Mouse (Mus musculus): ENCODE measurements around the gene Tbc1d19.

Tbc1d19 gene

GRCm38 (mm10) chr5:53902757-53903156, 93.4 kb downstream of the Tbc1d19 start:
- DNase-seq (ENCODE audit: low spot score in 2 of 2), result no peak

GRCm38 (mm10) chr5:53909201-53909600, 99.8 kb downstream of the Tbc1d19 start:
- DNase-seq (ENCODE audit: low spot score in 2 of 2), result no peak

- DNase-seq (ENCODE audit: low spot score in 2 of 2), result no peak
Measured at GRCm38 (mm10) chr5:53920416-53920815, 111.0 kb downstream of the Tbc1d19 start.

DNA sequence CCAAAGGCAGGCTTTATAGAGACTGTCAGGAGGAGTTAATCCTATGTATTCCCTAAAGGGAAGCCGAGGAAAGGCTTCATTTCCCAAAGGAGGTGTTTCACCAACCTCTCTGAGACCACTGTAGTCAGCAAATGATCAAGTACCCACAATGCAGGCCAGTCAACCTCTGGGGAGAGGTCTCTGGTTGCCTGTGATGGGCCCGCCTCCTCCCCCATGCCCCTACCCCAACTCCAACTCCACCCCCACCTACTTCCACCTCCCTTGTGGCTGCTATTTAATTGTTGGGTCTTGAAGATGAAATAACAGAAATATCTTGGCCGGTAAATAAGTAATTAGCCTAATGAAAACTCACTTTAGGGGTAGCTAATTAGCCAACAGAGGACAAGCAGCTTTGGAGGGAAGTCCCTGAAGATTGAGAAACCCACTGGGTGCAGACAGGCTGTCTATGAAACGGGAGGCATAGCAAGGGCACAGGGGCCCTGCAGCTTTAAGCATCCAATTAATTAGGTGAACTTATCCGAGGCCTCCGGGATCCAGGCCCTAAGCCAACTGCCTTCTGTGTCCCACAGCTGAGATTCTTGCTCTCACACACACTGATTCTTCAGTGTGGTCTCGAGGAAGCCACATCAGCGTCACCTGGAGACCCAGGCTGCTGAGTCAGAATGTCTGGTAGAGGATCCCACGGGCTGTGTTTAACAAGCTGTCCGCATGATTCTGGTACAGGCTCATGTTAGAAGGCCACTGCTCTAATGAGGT, 112.9 kb downstream of the Tbc1d19 start:
- DNase-seq (ENCODE audit: low spot score in 2 of 2), result no peak

DNA sequence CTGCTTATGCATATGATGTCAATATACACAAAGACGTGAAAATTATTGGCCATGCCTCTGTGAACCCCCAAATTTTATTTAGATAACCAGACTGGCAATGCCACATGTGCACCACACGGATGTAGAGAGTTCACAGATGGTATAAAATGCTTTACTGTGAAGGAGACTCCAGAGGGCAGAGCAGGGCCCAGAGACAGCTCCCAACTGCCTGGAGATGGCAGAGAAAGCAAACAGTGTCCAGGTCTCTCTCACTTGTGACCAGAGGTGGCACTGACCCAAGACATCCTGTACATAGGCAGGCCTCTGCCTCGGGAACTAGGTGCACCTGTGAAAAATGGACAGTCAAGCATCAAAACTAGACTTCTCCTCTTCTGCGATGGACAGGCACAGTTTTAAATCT, 114.6 kb downstream of the Tbc1d19 start:
- no peak for DNase-seq (ENCODE audit: low spot score in 2 of 2)

DNA sequence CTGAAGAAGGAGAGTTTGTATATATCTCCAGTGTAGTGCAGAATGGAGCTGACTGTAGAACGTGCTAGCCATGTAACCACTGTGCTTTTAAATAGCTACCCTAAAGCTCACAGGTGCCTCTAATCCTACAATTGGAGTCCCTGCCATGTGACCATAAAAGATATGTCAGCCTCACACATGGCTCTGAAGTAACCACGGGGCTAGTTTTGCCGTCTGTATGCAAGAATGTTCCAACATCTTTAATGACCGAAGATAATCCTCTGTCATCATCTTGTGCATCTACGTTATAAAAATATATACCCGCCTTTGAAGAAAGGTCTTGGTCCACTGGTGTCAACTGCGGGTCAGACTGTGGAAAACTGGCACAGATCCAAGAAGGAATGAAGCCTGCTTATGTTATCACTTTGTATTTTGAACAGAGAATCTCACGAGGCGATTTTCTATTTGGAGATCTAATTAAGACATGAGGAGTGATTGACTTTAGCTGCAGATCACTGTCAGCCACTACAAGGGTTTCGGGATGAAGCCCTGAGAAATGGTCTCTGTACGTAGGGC, 117.0 kb downstream of the Tbc1d19 start:
- DNase-seq (ENCODE audit: low spot score in 2 of 2), result no peak

DNA sequence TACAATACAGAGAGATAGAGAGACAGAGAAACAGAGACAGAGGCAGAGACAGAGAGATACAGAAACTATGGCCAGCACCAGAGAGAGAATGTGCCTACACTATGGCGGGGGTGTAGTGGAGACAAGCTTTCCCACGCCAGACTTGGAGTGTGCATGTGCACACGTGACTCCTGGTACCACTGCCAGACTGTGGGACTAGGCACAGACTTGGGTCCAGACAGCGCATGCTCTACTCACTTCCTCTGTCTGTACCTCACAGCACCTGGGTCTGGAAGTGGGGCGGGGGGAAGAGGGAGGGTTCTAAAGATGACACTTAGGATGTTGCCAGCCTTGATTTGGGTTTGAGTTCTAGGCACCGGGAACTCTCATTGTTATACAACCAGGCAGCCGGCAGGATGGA, 118.5 kb downstream of the Tbc1d19 start:
- no peak for DNase-seq (ENCODE audit: low spot score in 2 of 2)

DNA sequence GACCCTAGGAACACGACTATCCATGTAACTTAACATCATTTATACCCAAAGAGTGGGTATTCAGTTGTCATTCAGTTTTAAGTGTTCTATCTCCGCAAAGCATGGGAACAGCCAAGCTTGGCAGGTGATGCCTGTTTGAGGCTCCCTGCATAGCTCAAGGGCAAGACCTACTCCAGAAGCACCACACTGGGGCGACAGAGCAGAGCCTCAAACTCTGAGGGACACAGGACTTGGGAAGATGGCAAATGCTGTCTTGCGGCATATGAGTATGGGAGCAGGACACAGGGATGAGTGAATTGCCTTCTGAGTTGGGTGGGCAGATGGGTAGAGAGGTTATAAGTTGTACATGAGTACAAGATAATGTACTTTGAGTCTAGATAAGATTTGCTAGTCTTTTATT, 119.1 kb downstream of the Tbc1d19 start:
- no peak for DNase-seq (ENCODE audit: low spot score in 2 of 2)

DNA sequence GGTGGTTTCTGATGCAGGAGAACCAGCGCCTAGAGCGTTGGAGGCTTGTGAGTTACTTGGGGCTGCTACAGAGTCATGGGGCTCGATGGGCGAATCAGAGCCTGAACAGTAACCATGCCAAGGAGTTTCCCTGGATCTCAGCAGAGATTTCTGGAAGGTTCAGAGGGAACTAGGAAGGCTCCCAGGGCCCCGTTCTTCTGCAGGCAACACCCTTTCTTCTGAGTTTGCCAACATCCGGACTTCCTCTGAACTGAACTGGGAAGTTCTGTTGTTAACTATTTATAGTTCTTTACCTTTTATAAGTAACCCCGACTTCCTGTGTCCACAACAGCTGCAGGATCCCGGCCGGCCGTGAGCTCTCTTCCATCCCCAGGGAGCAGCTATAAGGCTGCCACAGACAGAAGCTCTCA, 119.8 kb downstream of the Tbc1d19 start:
- no peak for DNase-seq (ENCODE audit: low spot score in 2 of 2)

GRCm38 (mm10) chr5:53929814-53930213, 120.4 kb downstream of the Tbc1d19 start:
- DNase-seq (ENCODE audit: low spot score in 2 of 2), result no peak

DNA sequence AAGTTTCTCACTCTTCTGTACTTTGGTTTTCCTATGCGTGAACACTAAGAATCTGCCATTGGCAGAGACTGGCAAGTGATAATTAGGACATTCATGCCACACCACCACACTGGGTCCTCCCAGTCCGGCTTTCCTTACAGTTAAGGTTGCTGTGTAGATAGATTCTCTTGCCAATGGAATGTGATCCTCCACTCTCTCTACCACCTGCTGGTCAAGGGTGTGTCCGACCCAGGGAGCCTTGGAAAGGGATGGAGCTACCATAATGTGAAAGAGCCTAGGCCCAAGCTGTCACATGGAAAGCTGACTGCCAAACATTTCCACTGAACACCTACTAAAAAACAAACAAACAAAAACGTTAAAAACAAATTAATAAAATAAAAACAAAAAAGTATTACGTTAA, 121.6 kb downstream of the Tbc1d19 start:
- DNase-seq (ENCODE audit: low spot score in 2 of 2), result no peak

GRCm38 (mm10) chr5:53933628-53934027, 124.2 kb downstream of the Tbc1d19 start:
- DNase-seq (ENCODE audit: low spot score in 2 of 2), result no peak

- DNase-seq (ENCODE audit: low spot score in 2 of 2), result no peak
Measured at GRCm38 (mm10) chr5:53934040-53934439, 124.6 kb downstream of the Tbc1d19 start.

DNA sequence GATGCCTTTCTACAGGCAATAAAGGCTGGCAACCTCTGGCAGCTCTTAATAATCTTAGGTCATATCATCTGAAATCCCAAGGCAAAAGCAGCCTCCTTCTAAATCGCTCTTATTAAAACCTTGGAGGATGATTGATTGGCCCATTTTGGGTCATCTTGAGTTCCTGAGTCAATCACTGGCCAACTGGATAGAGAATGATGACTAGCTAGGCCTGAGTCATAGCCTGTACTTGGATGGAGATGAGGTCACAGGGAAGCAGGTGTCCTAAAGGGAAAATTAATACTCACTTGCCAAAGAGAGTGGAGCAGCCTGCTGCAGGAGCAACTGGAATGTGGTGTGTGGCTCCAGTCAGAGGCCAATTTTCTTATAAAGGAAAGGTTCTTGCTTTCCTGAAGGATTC, 125.4 kb downstream of the Tbc1d19 start:
- no peak for DNase-seq (ENCODE audit: low spot score in 2 of 2)

DNA sequence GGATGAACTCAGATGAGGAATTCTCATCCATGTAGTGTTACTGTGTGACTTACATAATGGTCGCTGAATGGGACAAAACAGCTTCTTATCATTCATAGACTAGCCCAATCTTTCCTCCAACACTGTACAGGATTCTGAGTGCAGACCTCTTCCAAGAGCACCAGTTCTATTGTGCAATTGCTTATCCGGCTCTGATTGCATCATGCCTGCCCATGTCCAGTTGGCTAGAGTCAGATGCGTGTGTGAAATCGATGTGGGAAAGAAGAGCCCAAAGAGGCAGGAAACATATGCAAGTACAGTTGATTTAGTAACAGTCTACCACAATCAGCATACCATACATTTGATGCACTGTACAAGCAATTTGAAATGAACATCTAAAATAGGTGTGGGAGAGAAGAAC, 127.8 kb downstream of the Tbc1d19 start:
- no peak for DNase-seq (ENCODE audit: low spot score in 2 of 2)

GRCm38 (mm10) chr5:53939026-53939425, 129.6 kb downstream of the Tbc1d19 start:
- DNase-seq (ENCODE audit: low spot score in 2 of 2), result no peak

- no peak for DNase-seq (ENCODE audit: low spot score in 2 of 2)
Measured at GRCm38 (mm10) chr5:53941322-53942024, 132.1 kb downstream of the Tbc1d19 start.

DNA sequence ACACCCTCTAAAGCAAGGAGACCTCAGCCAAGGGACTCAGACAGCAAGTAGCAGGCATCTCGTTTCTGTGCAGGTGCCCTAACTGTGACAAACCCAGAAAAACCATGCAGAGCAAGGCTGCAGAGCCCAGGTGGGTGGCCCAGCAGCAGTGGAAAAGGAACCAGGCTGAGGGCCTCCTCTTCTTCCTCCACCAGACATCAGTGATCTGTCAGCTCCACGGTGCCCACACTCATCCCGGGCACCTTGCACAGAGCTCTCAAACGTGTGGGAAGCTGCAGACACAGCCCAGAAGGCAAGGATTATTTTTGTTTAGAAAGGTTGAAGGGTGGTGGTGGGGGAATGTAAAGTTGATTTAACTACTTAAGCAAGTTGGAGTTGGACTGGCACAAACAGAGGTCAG, 132.9 kb downstream of the Tbc1d19 start:
- DNase-seq (ENCODE audit: low spot score in 2 of 2), result no peak

- no peak for DNase-seq (ENCODE audit: low spot score in 2 of 2)
Measured at GRCm38 (mm10) chr5:53943321-53943857, 134.0 kb downstream of the Tbc1d19 start.

- DNase-seq (ENCODE audit: low spot score in 2 of 2), result no peak
Measured at GRCm38 (mm10) chr5:53946747-53947146, 137.3 kb downstream of the Tbc1d19 start.

DNA sequence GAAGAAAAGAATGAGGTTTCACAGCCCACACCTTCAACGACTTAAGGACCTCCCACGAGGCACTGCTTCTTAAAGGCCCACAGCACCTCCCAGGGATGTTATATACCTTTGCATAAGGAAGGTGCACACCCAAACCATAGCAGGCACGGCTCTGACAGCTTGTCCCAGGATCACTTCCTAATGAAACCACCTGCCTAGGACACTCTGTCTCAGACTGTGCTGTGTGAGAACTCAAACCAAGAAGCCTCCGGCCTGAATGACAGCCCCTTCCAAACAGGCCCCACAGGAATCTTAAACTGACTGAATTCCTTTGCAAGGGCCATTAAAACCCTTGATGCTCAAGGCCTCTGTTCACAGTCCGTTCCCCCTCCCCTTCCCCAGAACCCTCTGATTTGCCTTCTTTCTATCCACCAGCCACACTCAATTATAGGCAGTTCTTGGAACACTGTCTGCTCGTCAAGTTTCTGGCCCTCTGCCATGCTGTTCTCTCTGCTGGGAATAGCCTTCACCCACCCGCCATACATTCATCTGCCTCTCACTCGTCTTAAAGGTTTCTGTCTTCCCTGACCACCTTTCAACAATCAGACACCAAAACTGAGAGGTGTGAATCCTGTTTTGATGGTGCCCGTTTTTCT, 138.3 kb downstream of the Tbc1d19 start:
- DNase-seq (ENCODE audit: low spot score in 2 of 2), result no peak

DNA sequence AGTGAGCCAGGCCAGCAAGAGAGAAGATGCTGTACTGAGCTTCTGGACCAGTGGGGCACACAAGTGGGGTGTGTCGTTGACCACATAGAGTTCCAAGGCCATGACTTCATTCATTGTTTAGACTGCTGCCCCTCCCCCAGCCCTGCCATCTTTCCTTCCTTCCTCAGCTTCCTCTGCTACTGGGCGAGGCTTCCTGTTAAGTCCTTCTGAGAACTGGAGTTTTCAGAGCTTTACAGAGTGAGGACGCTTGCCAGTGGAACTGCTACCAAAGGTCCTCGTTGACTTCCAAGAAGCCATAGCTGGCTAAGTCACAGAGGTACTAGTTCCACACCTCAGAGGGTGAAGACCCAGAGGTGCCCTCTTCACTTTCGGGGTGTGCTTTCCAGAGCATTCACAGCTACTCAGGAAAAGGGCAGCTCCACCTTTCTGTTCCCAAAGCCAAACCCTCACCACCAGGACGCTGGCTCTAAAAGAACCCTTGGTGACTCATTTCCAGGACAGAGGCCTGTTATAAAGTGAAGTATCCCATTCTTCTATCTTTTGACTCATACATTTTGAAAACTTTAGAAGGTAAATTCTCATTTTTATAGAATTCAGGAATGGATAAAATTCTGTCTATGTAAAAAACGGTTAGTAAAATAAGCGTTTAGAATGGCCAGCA, 139.3 kb downstream of the Tbc1d19 start:
- DNase-seq (ENCODE audit: low spot score in 2 of 2), result no peak

Measured in spleen, postnatal 14 days (tissue).